Mouse (Mus musculus) C2C12 (cell line): ENCODE measurements around the gene Mcrip1. TPM values are rescaled to one million over a fixed set of nuclear protein-coding genes. Genes with fewer than 3 reads are reported as not detected.
A peak's percentile ranks its signal among the peaks of the same experiment; 100 is the strongest.

Experiments
- H3K27me3 ChIP-seq: one replicate; pipeline ENCODE4 v1.6.1; 2011; ENCODE audit not compliant: control insufficient read depth, insufficient read depth, insufficient read length
- H3K36me3 ChIP-seq: one replicate; pipeline ENCODE4 v1.6.1; 2011; ENCODE audit not compliant: control insufficient read depth, insufficient read depth
- H3K4me3 ChIP-seq: one replicate; pipeline ENCODE4 v1.5.1; 2011; ENCODE audit warnings: mild to moderate bottlenecking, control low read depth; ENCODE audit not compliant: poor library complexity, insufficient read depth, severe bottlenecking
- H3K79me2 ChIP-seq: one replicate; pipeline ENCODE4 v1.6.1; 2011; ENCODE audit not compliant: control insufficient read depth, insufficient read depth
- H3K79me3 ChIP-seq: one replicate; pipeline ENCODE4 v1.6.1; 2011; ENCODE audit warnings: low read depth, control low read depth
- H3ac ChIP-seq: one replicate; pipeline ENCODE3; 2011; ENCODE audit warnings: low read depth; ENCODE audit not compliant: control insufficient read depth, insufficient read length
- CEBPB ChIP-seq: IDR thresholded peaks from one replicate; pipeline ENCODE4 v1.6.1; 2011; ENCODE audit warnings: low read depth, mild to moderate bottlenecking, control low read depth, moderate library complexity
- CTCF ChIP-seq: IDR thresholded peaks from one replicate; pipeline ENCODE4 v1.5.1; 2011; ENCODE audit not compliant: control insufficient read depth, insufficient read depth, insufficient read length
- FOSL1 ChIP-seq: IDR thresholded peaks from one replicate; pipeline ENCODE4 v1.8.0; 2011; ENCODE audit warnings: mild to moderate bottlenecking, low read length; ENCODE audit not compliant: poor library complexity, insufficient read depth, severe bottlenecking
- MAX ChIP-seq: IDR thresholded peaks from one replicate; pipeline ENCODE4 v1.6.1; 2011; ENCODE audit warnings: mild to moderate bottlenecking, control low read depth
- MYOD1 ChIP-seq: IDR thresholded peaks from one replicate; pipeline ENCODE4 v1.6.1; 2011; ENCODE audit warnings: low read depth; ENCODE audit not compliant: control insufficient read depth, insufficient read length
- MYOG ChIP-seq: IDR thresholded peaks from one replicate; pipeline ENCODE4 v1.6.1; 2011; ENCODE audit not compliant: control insufficient read depth, insufficient read length; ENCODE audit errors: extremely low read depth
- USF1 ChIP-seq: IDR thresholded peaks from one replicate; pipeline ENCODE4 v1.6.1; 2011; ENCODE audit warnings: low read depth, mild to moderate bottlenecking, control low read depth, moderate library complexity
- polyA plus RNA-seq: library from polyadenylated mRNA; unstranded; fragments of >200 nt; fragmentation: generic; extraction: Trizol; gene quantifications from one replicate; pipeline ENCODE4 v1.2.1, GENCODE M21; 2012; ENCODE audit warnings: missing spikeins

Mcrip1 gene
- polyA plus RNA-seq, 1 experiment, result 90.7 TPM

GRCm38 (mm10) chr11:120579316-120580107 lies 30.0 kb upstream of the Mcrip1 start:
- Histone ChIP-seq H3K36me3 (peaks cover 61% of the 10 kb centered on the region), H3K27me3 (no peaks in the 10 kb centered on the region), H3K4me3 (peak overlapping the region; percentile 97), H3K79me3 (peaks cover 24% of the 10 kb centered on the region), H3ac (peak overlapping the region; percentile 55), H3K79me2 (peaks cover 49% of the 10 kb centered on the region)
- no peak for TF ChIP-seq CEBPB
- TF ChIP-seq MYOG, result no peak
- no peak for TF ChIP-seq MAX
- no peak for TF ChIP-seq FOSL1
- TF ChIP-seq CTCF, result peak; percentile 48
- no peak for TF ChIP-seq USF1
- no peak for TF ChIP-seq MYOD1

GRCm38 (mm10) chr11:120578694-120579243 lies 29.2 kb upstream of the Mcrip1 start:
- peaks cover 56% of the 10 kb centered on the region for H3K79me2 ChIP-seq
- TF ChIP-seq MAX (no peak), MYOD1 (no peak), USF1 (no peak)
- no peaks in the 10 kb centered on the region for H3K27me3 ChIP-seq
- H3K4me3 ChIP-seq, result no peak overlapping the region
- H3K36me3 ChIP-seq, result peaks cover 53% of the 10 kb centered on the region
- peaks cover 28% of the 10 kb centered on the region for H3K79me3 ChIP-seq
- no peak overlapping the region for H3ac ChIP-seq

GRCm38 (mm10) chr11:120578024-120578693 lies 28.6 kb upstream of the Mcrip1 start:
- no peak overlapping the region for H3K4me3 ChIP-seq
- no peaks in the 10 kb centered on the region for H3K27me3 ChIP-seq
- H3K79me3 ChIP-seq, result peaks cover 28% of the 10 kb centered on the region
- H3K36me3 ChIP-seq, result peaks cover 47% of the 10 kb centered on the region
- peaks cover 61% of the 10 kb centered on the region for H3K79me2 ChIP-seq
- no peak overlapping the region for H3ac ChIP-seq
- TF ChIP-seq FOSL1 (no peak), USF1 (no peak), CTCF (no peak), MYOD1 (no peak), CEBPB (no peak), MAX (no peak), MYOG (no peak)

GRCm38 (mm10) chr11:120577211-120578023 lies 27.9 kb upstream of the Mcrip1 start:
- Histone ChIP-seq H3K79me3 (peaks cover 28% of the 10 kb centered on the region), H3K79me2 (peaks cover 64% of the 10 kb centered on the region), H3K36me3 (peaks cover 42% of the 10 kb centered on the region), H3K4me3 (no peak overlapping the region), H3ac (no peak overlapping the region), H3K27me3 (no peaks in the 10 kb centered on the region)
- no peak for TF ChIP-seq CEBPB
- no peak for TF ChIP-seq MYOG
- TF ChIP-seq CTCF, result no peak
- TF ChIP-seq MYOD1, result no peak
- TF ChIP-seq FOSL1, result no peak
- TF ChIP-seq MAX, result no peak
- TF ChIP-seq USF1, result no peak

- H3K36me3 ChIP-seq, result peaks cover 43% of the 10 kb centered on the region
- no peaks in the 10 kb centered on the region for H3K27me3 ChIP-seq
Observed at GRCm38 (mm10) chr11:120576365-120576981, 26.9 kb upstream of the Mcrip1 start.

More at GRCm38 (mm10) chr11:120576365-120576981, 26.9 kb upstream of the Mcrip1 start:
- Histone ChIP-seq H3ac (no peak overlapping the region), H3K79me2 (peaks cover 69% of the 10 kb centered on the region), H3K4me3 (no peak overlapping the region), H3K79me3 (peaks cover 36% of the 10 kb centered on the region)
- no peak for TF ChIP-seq CTCF
